Mouse (Mus musculus) forebrain, embryonic 15.5 days (tissue): ENCODE measurements around the gene Bhlhe40. TPM values are rescaled to one million over a fixed set of nuclear protein-coding genes. Genes with fewer than 3 reads are reported as not detected.

Experiments used
- ATAC-seq: fragments of 200-750 bp; cut with Nextera tagmentation; replicated peaks from 2 replicates; pipeline ENCODE4 v1.8.0; 2017; ENCODE audit warnings: mild to moderate bottlenecking, moderate TSS enrichment, moderate library complexity
- H3K27ac ChIP-seq: fragments of 300-500 bp; sonication (generic); replicated peaks from 2 replicates; pipeline ENCODE4 v1.5.1; 2015; ENCODE audit warnings: mild to moderate bottlenecking, inconsistent platforms
- H3K27me3 ChIP-seq: fragments of 300-500 bp; sonication (generic); 2 replicates; pipeline ENCODE4 v1.6.1; 2015; ENCODE audit warnings: inconsistent platforms
- H3K36me3 ChIP-seq: fragments of 300-500 bp; sonication (generic); 2 replicates; pipeline ENCODE4 v1.6.1; 2015; ENCODE audit warnings: mild to moderate bottlenecking, inconsistent platforms
- H3K4me1 ChIP-seq: fragments of 300-500 bp; sonication (generic); 2 replicates; pipeline ENCODE4 v1.6.1; 2015; ENCODE audit warnings: inconsistent platforms
- H3K4me2 ChIP-seq: fragments of 300-500 bp; sonication (generic); replicated peaks from 2 replicates; pipeline ENCODE4 v1.6.1; 2015; ENCODE audit warnings: mild to moderate bottlenecking, inconsistent platforms
- H3K4me3 ChIP-seq: fragments of 300-500 bp; sonication (generic); 2 replicates; pipeline ENCODE4 v1.5.1; 2015; ENCODE audit warnings: mild to moderate bottlenecking, inconsistent platforms
- H3K9ac ChIP-seq: fragments of 300-500 bp; sonication (generic); replicated peaks from 2 replicates; pipeline ENCODE4 v1.6.1; 2015; ENCODE audit warnings: mild to moderate bottlenecking, inconsistent platforms
- H3K9me3 ChIP-seq: fragments of 300-500 bp; sonication (generic); 2 replicates; pipeline ENCODE4 v1.6.1; 2016; ENCODE audit warnings: inconsistent platforms
- WGBS: fragments of 180-500 bp; shearing (Covaris S2); methylation state at CpG from one replicate; pipeline ENCODE4 v1.1.7; 2015; ENCODE audit warnings: mixed read lengths; 5-methylcytosine and 5-hydroxymethylcytosine counted together
- polyA plus RNA-seq: library from polyadenylated mRNA; unstranded; fragments of >200 nt; fragmentation: Nextera tagmentation; extraction: Ambion mirVana; gene quantifications from 2 replicates; pipeline ENCODE4 v1.2.1, GENCODE M21; 2015

Bhlhe40 gene
- polyA plus RNA-seq, 1 experiment from 2014 or later: 7.1 TPM

DNA sequence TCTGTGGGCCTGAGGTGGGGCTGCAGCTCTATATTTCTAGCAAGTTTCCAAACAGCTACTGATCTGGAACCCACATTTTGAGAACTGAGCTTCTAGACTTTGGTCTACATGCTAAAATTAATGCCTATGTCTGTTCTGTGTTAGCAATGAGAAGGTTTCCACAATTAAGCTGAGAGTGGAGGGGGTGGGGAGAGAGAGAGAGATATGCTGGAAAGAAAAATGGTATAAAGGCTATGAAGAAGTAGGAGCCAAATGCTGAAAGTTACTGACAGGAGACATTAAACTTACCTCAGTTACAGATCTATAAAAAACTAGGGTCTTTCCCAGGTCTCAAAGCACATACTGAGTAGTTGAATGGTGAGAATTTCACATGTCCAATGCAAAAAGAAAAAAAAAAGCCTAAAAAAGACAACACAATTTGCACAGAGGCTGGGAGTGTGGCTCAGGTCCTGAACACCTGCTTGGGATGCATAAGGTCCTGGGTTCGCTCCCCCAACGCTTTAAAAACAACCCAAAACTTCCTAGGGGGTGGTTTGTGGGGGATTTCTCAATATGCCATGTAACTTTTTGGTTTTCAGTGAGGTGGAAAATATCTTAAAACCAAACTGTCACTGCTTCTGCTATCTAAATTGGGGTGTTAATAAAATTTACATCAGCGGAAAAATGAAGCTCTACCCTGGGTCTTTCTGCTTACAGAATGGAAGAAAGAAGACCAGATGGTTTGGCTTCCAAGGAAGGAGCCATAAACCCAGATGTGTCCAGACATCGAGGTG is 50.9 kb downstream of the Bhlhe40 start:
- ATAC-seq: no peak
- peaks cover 14% of the 10 kb centered on the region for H3K4me1 ChIP-seq
- no peaks in the 10 kb centered on the region for H3K27me3 ChIP-seq
- no peaks in the 10 kb centered on the region for H3K36me3 ChIP-seq
- no peaks in the 10 kb centered on the region for H3K9me3 ChIP-seq
- no peak overlapping the region for H3K4me2 ChIP-seq
- no peak overlapping the region for H3K9ac ChIP-seq
- no peak overlapping the region for H3K27ac ChIP-seq
- 69% methylated on average over 4 of the region's 4 CpGs for WGBS
- H3K4me3 ChIP-seq: no peak overlapping the region

- Histone ChIP-seq H3K27me3 (no peaks in the 10 kb centered on the region), H3K36me3 (no peaks in the 10 kb centered on the region), H3K27ac (no peak overlapping the region), H3K4me2 (no peak overlapping the region), H3K9ac (no peak overlapping the region), H3K9me3 (no peaks in the 10 kb centered on the region), H3K4me1 (peaks cover 14% of the 10 kb centered on the region), H3K4me3 (no peak overlapping the region)
- ATAC-seq: no peak
Observed at GRCm38 (mm10) chr6:108712148-108712547, 51.7 kb downstream of the Bhlhe40 start.

DNA sequence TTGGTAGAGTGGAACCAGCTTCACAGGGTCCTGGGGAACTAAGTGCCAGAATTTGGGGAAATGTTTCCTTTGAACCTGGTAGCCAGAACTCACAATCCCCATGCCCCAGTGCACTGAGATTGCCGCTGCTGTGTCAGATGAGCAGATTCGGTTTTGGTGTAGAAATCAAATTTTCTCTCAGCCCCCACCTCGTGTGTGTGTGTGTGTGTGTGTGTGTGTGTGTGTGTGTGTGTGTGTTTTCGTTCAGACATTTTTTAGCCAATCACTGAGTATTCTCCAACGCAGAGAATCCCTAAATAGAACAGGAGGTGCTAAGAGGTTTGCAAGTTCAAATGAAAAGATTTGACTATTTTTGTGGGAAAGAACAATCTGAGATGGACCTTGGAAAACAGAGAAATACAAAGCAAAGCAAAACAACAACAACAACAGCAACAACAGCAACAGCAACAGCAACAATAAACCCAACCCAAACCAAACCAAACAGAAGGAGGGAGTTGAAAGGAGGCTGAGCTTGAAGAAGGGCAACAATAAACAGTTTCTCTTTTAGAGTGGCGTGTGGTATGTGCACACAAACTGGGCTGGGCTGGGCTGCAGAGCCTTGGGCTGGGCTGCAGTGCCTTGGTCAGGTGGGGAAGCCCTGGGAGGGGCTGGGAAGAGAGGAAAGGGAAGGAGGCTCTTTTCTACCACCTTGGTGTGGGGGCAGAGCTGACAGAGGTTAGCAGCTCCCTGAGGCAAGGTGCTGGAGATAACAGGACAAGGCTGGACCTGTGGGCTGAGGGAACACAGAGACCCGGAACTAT is 52.9 kb downstream of the Bhlhe40 start:
- 67% methylated on average over 7 of the region's 7 CpGs for WGBS
- H3K36me3 ChIP-seq: no peaks in the 10 kb centered on the region
- no peaks in the 10 kb centered on the region for H3K9me3 ChIP-seq
- H3K27me3 ChIP-seq: no peaks in the 10 kb centered on the region
- no peak overlapping the region for H3K27ac ChIP-seq
- H3K4me3 ChIP-seq: no peak overlapping the region
- H3K9ac ChIP-seq: no peak overlapping the region
- ATAC-seq: no peak
- H3K4me2 ChIP-seq: no peak overlapping the region
- peaks cover 14% of the 10 kb centered on the region for H3K4me1 ChIP-seq

Other genes with a start within 250 kb of the Bhlhe40 start
- 89.6 and 99.7 TPM in 2 replicates for gene Arl8b, start 122.5 kb downstream of the Bhlhe40 start, polyA plus RNA-seq
- gene Edem1, start 168.0 kb downstream of the Bhlhe40 start, polyA plus RNA-seq: 6.9 and 8.3 TPM in 2 replicates